Mouse (Mus musculus) forebrain, postnatal 0 days (tissue): ENCODE measurements at regions not wholly inside any gene's neighbourhood (a gene's known extent, or its start where the extent isn't known, plus 50 kb on each side); places are given as distances from the start of the nearest gene placed in this dataset.

ENCODE experiments used
- ATAC-seq: fragments of 200-750 bp; cut with Nextera tagmentation; 2 replicates; pipeline ENCODE4 v1.8.0; 2017; ENCODE audit warnings: mild to moderate bottlenecking, moderate library complexity
- DNase-seq: peaks from one replicate; pipeline ENCODE4 v3.0.0-alpha.2; 2015
- H3K27ac ChIP-seq: fragments of 300-500 bp; sonication (generic); 2 replicates; pipeline ENCODE4 v1.5.1; 2014; ENCODE audit warnings: low read depth, mild to moderate bottlenecking, antibody characterized with exemption, low read length, moderate library complexity, mixed read lengths
- H3K27me3 ChIP-seq: fragments of 300-500 bp; sonication (generic); 2 replicates; pipeline ENCODE4 v1.6.1; 2014; ENCODE audit warnings: mild to moderate bottlenecking, low read length, mixed read lengths; ENCODE audit not compliant: insufficient read depth
- H3K36me3 ChIP-seq: fragments of 300-500 bp; sonication (generic); 2 replicates; pipeline ENCODE4 v1.6.1; 2014; ENCODE audit warnings: mild to moderate bottlenecking, moderate library complexity; ENCODE audit not compliant: insufficient read depth
- H3K4me1 ChIP-seq: fragments of 300-500 bp; sonication (generic); 2 replicates; pipeline ENCODE4 v1.6.1; 2014; ENCODE audit warnings: antibody characterized with exemption; ENCODE audit not compliant: insufficient read depth
- H3K4me2 ChIP-seq: fragments of 300-500 bp; sonication (generic); 2 replicates; pipeline ENCODE4 v1.6.1; 2014; ENCODE audit warnings: low read depth, mild to moderate bottlenecking, moderate library complexity
- H3K4me3 ChIP-seq: fragments of 300-500 bp; sonication (generic); 2 replicates; pipeline ENCODE4 v1.5.1; 2014; ENCODE audit warnings: low read depth, low read length, mixed read lengths
- H3K9ac ChIP-seq: fragments of 300-500 bp; sonication (generic); 2 replicates; pipeline ENCODE4 v1.6.1; 2014; ENCODE audit warnings: mild to moderate bottlenecking
- H3K9me3 ChIP-seq: fragments of 300-500 bp; sonication (generic); 2 replicates; pipeline ENCODE4 v1.6.1; 2016; ENCODE audit warnings: low read length
- CTCF ChIP-seq: sonication (generic); IDR thresholded peaks from 2 replicates; pipeline ENCODE4 v1.5.1; 2016; ENCODE audit warnings: antibody characterized with exemption, control low read depth, low read depth
- WGBS: fragments of 180-500 bp; shearing (Covaris S2); extraction: QIAGEN DNeasy Blood & Tissue Kit; methylation state at CpG from one replicate; pipeline ENCODE4 v1.1.7; 2014; 5-methylcytosine and 5-hydroxymethylcytosine counted together

GRCm38 (mm10) chr3:147999330-147999953, 990.9 kb downstream of the Adgrl2 start:
- H3K27me3 ChIP-seq, result no peaks in the 10 kb centered on the region
- WGBS, result 78% methylated on average over 15 of the region's 15 CpGs
- DNase-seq (no peak), ATAC-seq (no peak)
- no peaks in the 10 kb centered on the region for H3K9me3 ChIP-seq
- no peak for TF ChIP-seq CTCF
- H3K4me3 ChIP-seq, result no peak overlapping the region
- H3K4me2 ChIP-seq, result no peak overlapping the region
- H3K36me3 ChIP-seq, result no peaks in the 10 kb centered on the region
- no peak overlapping the region for H3K27ac ChIP-seq
- H3K9ac ChIP-seq, result no peak overlapping the region
- no peaks in the 10 kb centered on the region for H3K4me1 ChIP-seq

GRCm38 (mm10) chr3:147991738-147992137, 998.6 kb downstream of the Adgrl2 start:
- DNase-seq, result no peak
- no peak overlapping the region for H3K4me2 ChIP-seq
- H3K9me3 ChIP-seq, result no peaks in the 10 kb centered on the region
- H3K4me3 ChIP-seq, result no peak overlapping the region
- no peak overlapping the region for H3K27ac ChIP-seq
- H3K9ac ChIP-seq, result no peak overlapping the region
- 69% methylated on average over 9 of the region's 9 CpGs for WGBS
- H3K4me1 ChIP-seq, result no peaks in the 10 kb centered on the region; the same call in 1 of the 2 replicates
- H3K36me3 ChIP-seq, result no peaks in the 10 kb centered on the region
- TF ChIP-seq CTCF, result no peak
- H3K27me3 ChIP-seq, result no peaks in the 10 kb centered on the region
- no peak for ATAC-seq

- Histone ChIP-seq H3K27me3 (no peaks in the 10 kb centered on the region), H3K4me1 (no peaks in the 10 kb centered on the region; the same call in 1 of the 2 replicates), H3K4me2 (peak overlapping the region; percentile 48), H3K9ac (peak overlapping the region; percentile 35; the same call in 1 of the 2 replicates), H3K4me3 (peak overlapping the region; percentile 21), H3K27ac (no peak overlapping the region), H3K36me3 (no peaks in the 10 kb centered on the region), H3K9me3 (no peaks in the 10 kb centered on the region)
- ATAC-seq (no peak), DNase-seq (no peak)
- 13% methylated on average over 10 of the region's 10 CpGs for WGBS
- TF ChIP-seq CTCF, result no peak
These were observed 999.5 kb downstream of the Adgrl2 start for GRCm38 (mm10) chr3:147990831-147991230.

- WGBS, result 24% methylated on average over 5 of the region's 5 CpGs
- no peak overlapping the region for H3K9ac ChIP-seq
These were observed 1007.5 kb downstream of the Adgrl2 start for GRCm38 (mm10) chr3:147982831-147983230.

GRCm38 (mm10) chr3:147981621-147982020, 1008.7 kb downstream of the Adgrl2 start:
- Histone ChIP-seq H3K4me2 (no peak overlapping the region), H3K9ac (no peak overlapping the region), H3K36me3 (no peaks in the 10 kb centered on the region), H3K4me3 (no peak overlapping the region), H3K4me1 (no peaks in the 10 kb centered on the region), H3K9me3 (no peaks in the 10 kb centered on the region), H3K27ac (no peak overlapping the region), H3K27me3 (no peaks in the 10 kb centered on the region)
- TF ChIP-seq CTCF, result no peak
- DNase-seq (no peak), ATAC-seq (no peak)
- 44% methylated on average over 4 of the region's 4 CpGs for WGBS

More at GRCm38 (mm10) chr3:147982831-147983230, 1007.5 kb downstream of the Adgrl2 start:
- TF ChIP-seq CTCF, result no peak
- Histone ChIP-seq H3K27me3 (no peaks in the 10 kb centered on the region), H3K4me1 (no peaks in the 10 kb centered on the region), H3K27ac (no peak overlapping the region), H3K36me3 (no peaks in the 10 kb centered on the region), H3K4me2 (no peak overlapping the region), H3K9me3 (no peaks in the 10 kb centered on the region), H3K4me3 (no peak overlapping the region)
- ATAC-seq (no peak), DNase-seq (no peak)

GRCm38 (mm10) chr3:147976579-147976978, 1013.8 kb downstream of the Adgrl2 start:
- Histone ChIP-seq H3K9me3 (no peaks in the 10 kb centered on the region), H3K36me3 (no peaks in the 10 kb centered on the region), H3K27ac (no peak overlapping the region), H3K9ac (no peak overlapping the region), H3K4me1 (0 out of 2 replicates have a peak, but pooled peaks cover 5% of the 10 kb centered on the region), H3K4me3 (no peak overlapping the region), H3K4me2 (no peak overlapping the region), H3K27me3 (no peaks in the 10 kb centered on the region)
- ATAC-seq (no peak), DNase-seq (no peak)
- TF ChIP-seq CTCF, result no peak
- 69% methylated on average over 3 of the region's 3 CpGs for WGBS

GRCm38 (mm10) chr3:147976069-147976468, 1014.3 kb downstream of the Adgrl2 start:
- H3K9me3 ChIP-seq, result no peaks in the 10 kb centered on the region
- no peak overlapping the region for H3K4me2 ChIP-seq
- H3K4me1 ChIP-seq, result 0 out of 2 replicates have a peak, but pooled peaks cover 5% of the 10 kb centered on the region
- WGBS, result 73% methylated on average over 6 of the region's 6 CpGs
- TF ChIP-seq CTCF, result no peak
- ATAC-seq (no peak; the same call in 1 of the 2 replicates), DNase-seq (peak; percentile 40)
- H3K27ac ChIP-seq, result no peak overlapping the region
- no peak overlapping the region for H3K9ac ChIP-seq
- no peaks in the 10 kb centered on the region for H3K36me3 ChIP-seq
- no peaks in the 10 kb centered on the region for H3K27me3 ChIP-seq
- no peak overlapping the region for H3K4me3 ChIP-seq
